Mouse (Mus musculus): ENCODE measurements around the gene Arhgap44.

Arhgap44 gene

GRCm38 (mm10) chr11:65006047-65006446, 156.7 kb downstream of the Arhgap44 start:
- no peak for DNase-seq (ENCODE audit: low spot score in 2 of 2)

DNA sequence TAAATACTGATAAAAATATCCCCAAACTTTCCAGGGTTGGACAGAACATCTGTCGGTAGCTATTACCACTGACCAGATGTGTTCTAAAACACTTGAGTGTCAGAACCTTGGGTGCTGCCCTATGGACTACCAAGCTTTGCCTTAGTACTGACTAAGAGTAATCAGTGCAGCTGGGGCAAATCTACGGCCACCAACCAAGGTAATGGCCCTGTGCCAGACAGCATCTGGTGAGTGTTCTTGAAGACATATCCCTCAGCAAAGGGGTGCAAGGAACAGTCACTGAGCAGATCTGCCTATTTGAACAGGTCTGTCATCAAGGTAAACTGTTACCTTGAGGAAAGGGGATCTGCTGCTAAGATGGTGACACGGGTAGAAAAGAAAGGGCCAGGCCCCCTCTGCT, 157.9 kb downstream of the Arhgap44 start:
- DNase-seq (ENCODE audit: low spot score in 2 of 2): no peak

DNA sequence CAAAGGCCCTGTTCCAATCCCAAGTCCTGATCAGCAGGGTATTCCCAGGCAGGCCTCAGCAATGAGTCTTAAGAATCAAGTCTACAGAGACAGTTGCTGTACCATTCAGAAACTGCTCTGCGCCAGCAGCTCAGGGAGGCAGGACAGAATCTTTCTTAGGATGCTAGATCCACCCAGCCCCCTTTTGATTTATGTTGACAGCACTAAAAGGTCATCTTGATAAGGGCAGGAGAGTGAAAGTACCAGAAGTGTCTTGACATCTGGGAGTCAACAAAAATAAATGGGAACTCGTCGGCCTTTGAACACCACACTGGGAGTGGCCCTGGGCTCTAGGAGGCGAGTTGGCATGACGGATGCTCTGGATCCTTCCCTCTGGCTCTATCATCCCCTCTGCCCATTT, 159.2 kb downstream of the Arhgap44 start:
- no peak for DNase-seq (ENCODE audit: low spot score in 2 of 2)

- no peak for DNase-seq (ENCODE audit: low spot score in 2 of 2)
These were observed 161.0 kb downstream of the Arhgap44 start for GRCm38 (mm10) chr11:65001729-65002128.

- DNase-seq (ENCODE audit: low spot score in 2 of 2): no peak
These were observed 163.1 kb downstream of the Arhgap44 start for GRCm38 (mm10) chr11:64999685-65000084.

GRCm38 (mm10) chr11:64998439-64998838, 164.3 kb downstream of the Arhgap44 start:
- DNase-seq (ENCODE audit: low spot score in 2 of 2): no peak

DNA sequence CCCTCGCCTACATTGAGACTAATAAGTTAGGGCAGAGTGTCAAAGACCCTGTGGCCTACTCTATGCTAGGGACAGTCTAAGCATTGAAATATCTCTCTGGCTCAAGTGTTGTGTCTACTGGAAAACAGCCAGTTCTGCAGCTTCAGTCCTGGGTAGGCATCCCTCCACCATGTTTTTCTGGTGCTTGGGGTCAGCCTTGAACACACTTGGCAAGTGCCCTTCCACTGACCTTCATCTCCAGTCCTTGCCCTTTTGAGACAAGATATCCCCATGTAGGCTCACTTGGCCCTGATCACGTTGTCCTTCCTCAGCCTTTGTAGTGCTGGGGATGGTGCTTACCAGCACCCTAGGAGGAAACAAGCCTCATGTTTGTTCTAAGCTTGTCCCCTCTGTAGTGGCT, 174.2 kb downstream of the Arhgap44 start:
- no peak for DNase-seq (ENCODE audit: low spot score in 2 of 2)

DNA sequence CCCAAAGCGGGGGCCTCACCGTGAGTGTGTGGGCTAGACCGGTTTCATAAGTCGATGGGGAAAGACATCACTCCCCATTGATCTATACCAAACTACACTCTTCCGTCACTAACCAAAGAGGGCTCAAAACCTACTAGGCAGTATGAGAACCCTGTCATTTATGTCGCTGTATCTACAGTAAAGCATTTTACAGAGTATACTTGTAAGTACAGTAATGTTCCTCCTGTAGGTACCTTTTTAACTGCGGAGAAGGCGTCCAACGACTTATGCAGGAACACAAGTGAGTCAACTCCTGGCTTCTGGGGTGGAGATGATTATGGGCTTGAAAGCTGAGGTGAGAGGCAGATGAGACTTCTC, 183.3 kb downstream of the Arhgap44 start:
- no peak for DNase-seq (ENCODE audit: low spot score in 2 of 2)

GRCm38 (mm10) chr11:64978720-64979488, 183.9 kb downstream of the Arhgap44 start, which contains the start of gene Elac2:
Gene Elac2 (plus strand): TSS chr11:64979038.
- DNase-seq (ENCODE audit: low spot score in 2 of 2): peak; percentile 93 to 96

DNA sequence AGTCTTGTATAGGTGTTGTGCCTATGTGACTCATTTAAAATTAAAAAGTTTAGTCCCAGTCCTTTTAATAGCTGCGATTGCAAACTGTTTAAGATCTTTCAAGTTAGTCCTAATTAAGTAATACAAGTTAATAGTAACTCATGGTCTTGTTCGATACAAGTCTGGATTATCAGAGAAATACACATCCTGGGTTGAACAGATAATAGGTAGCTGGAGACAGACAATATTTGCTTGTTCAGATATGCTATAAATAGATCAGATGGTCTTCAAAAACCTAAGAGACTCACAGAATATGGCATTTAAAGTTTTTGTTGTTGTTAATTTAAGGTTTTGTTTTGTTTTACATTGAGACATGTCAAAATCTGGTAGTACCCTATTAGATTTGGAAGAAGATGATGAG, 190.3 kb downstream of the Arhgap44 start:
- no peak for DNase-seq (ENCODE audit: low spot score in 2 of 2)

GRCm38 (mm10) chr11:64971471-64971988, 191.2 kb downstream of the Arhgap44 start:
- no peak for DNase-seq (ENCODE audit: low spot score in 2 of 2)

DNA sequence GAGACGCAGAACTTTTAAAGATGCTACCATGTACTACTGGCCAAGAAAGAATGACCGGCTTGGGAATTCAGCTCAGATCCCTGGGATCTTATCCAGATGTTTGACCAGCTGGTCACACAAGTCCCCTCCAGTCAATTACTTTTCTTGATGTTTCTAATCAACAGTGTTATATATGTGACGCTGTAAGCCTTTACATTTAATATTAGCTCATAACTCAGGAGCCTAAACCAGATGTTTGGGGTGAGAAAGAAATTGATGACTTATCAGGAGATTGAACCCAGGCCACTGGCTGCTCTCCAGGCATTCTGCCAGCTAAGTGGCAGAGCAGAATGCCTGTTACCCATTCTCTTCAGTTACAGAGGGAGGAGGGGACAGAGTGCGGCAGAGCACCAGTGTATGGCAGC, 193.8 kb downstream of the Arhgap44 start:
- no peak for DNase-seq (ENCODE audit: low spot score in 2 of 2)

DNA sequence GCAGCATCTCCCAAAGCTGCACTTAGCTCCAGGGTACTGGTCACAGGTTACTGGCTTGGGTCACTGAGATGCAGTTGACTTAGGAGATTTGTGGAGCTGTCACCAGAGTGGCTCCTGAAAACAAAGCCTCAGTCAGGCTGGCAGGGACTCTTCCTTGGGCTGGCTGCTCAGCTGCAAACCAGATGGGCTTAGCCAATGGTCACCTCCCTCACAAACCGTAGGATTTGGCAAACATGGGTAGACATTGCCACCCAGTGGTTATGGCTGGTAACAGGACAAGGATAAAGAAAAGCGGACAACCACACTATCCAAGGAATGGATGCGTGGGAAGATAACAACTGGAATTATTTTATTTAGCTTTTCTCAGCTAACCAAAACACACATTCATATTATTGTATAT, 194.3 kb downstream of the Arhgap44 start:
- peak; percentile 60 for DNase-seq (ENCODE audit: low spot score in 2 of 2)

- DNase-seq (ENCODE audit: low spot score in 2 of 2): no peak
These were observed 200.1 kb downstream of the Arhgap44 start for GRCm38 (mm10) chr11:64962629-64963028.

- DNase-seq (ENCODE audit: low spot score in 2 of 2): no peak
These were observed 205.6 kb downstream of the Arhgap44 start for GRCm38 (mm10) chr11:64956962-64957729.
